Mouse (Mus musculus): ENCODE data around the gene Snca. TPM values are rescaled to one million over a fixed set of nuclear protein-coding genes. Genes with fewer than 3 reads are reported as not detected.
"Not testable (repeated sequence)": the region's sequence is repeated elsewhere in the genome, so short reads cannot be mapped to it uniquely, and the experiment has no call there.

Snca gene
- total RNA-seq, 2 experiments from 2014 or later = 514 to 525 TPM

- DNase-seq (ENCODE audit: extremely low spot score in 1 of 2, low spot score in 2 of 2) = no peak
- intact Hi-C loops (cut with DNase I) = no loop called here
Observed at GRCm38 (mm10) chr6:60739776-60740175, 89.9 kb downstream of the Snca start.

GRCm38 (mm10) chr6:60731164-60731563 lies 98.5 kb downstream of the Snca start:
- no peak for DNase-seq (ENCODE audit: extremely low spot score in 1 of 2, low spot score in 2 of 2)
- intact Hi-C loops (cut with DNase I) = no loop called here

DNA sequence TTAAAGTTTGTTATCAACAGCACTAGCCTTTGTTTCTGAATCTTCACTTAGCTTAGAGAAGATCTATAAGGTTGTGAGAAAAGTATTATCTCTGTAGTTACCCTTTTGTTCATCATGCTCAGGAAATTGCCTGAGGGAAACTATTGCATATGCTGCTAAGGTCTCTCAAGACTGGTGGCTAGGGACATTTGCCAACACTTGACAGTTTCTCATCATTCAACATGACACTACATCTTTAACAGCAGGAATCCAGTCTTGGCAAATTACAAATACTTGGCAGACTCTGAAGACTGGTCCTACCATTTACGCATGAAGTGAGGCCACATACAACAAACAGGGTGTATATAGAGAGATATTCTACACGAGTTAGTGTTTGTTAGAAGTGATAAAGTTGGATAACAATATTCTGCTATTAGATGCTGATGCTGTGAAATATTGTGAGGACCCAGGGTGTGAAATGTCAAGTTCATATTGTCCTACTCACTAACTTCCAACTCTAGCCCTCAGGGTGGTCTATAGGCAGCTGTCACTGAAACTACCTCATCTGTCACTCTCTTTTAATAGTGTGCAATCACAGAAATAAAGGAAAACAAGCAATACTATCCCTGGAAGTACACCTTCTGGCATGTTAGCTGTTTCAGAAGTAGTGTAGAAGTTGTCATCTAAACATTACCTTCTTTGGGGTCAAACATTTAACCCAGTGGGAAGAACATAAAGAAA lies 105.4 kb downstream of the Snca start:
- DNase-seq (ENCODE audit: extremely low spot score in 1 of 2, low spot score in 2 of 2) = no peak
- intact Hi-C loops (cut with DNase I) = no loop called here

GRCm38 (mm10) chr6:60717566-60717965 lies 112.1 kb downstream of the Snca start:
- DNase-seq (ENCODE audit: extremely low spot score in 1 of 2, low spot score in 2 of 2) = peak; percentile 28 to 52
- intact Hi-C loops (cut with DNase I) = no loop called here

- intact Hi-C loops (cut with DNase I) = no loop called here
- DNase-seq (ENCODE audit: extremely low spot score in 1 of 2, low spot score in 2 of 2) = no peak
Observed at GRCm38 (mm10) chr6:60709997-60710471, 119.6 kb downstream of the Snca start.

- DNase-seq (ENCODE audit: extremely low spot score in 1 of 2, low spot score in 2 of 2) = no peak
- intact Hi-C loops (cut with DNase I) = no loop called here
Observed at GRCm38 (mm10) chr6:60698072-60698471, 131.6 kb downstream of the Snca start.

DNA sequence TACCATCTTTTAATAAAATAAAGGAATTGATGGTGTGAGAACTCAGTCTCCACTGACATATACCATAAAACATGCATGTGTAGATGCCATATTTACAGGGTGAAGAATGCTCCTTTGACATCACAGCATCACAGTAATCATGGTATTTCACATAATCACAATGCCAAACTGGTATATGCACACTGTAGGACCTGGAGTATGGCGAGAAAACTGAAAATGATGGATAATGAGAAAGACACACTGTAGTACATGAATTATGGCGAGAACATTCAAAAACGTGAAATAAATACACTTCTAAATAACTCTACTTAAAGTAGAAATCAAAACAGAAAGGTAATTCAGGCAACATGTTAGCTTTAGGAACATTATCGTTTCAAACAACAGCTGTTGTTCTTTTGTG lies 142.6 kb downstream of the Snca start:
- not testable (repeated sequence) for DNase-seq (ENCODE audit: extremely low spot score in 1 of 2, low spot score in 2 of 2)
- intact Hi-C loops (cut with DNase I) = loop anchor here (10.0 kb wide), 2 partner anchors 198 to 258 kb away; no protein-coding TSS in a partner anchor

DNA sequence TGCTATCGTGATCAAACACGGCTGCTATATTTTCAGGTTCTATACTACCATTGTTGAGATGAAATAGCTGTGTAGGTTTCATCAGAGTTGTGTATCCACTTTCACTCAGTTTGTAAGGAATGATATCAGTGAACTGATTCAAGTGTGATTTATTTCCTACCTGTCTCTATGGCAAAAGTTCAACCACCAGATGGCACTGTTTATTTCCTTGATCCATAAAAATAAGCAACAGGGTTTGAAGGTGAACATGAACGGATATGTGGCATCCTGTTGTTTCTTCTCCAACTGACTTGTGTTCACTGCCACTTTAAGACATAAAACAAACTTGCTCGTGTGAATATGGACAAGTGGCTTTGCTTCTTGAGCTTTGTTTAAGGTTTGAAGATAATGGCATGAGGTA lies 147.4 kb downstream of the Snca start:
- intact Hi-C loops (cut with DNase I) = loop anchor here (10.0 kb wide), 2 partner anchors 203 to 263 kb away; no protein-coding TSS in a partner anchor
- peak in 1 of 2 experiments; percentile 46 for DNase-seq (ENCODE audit: extremely low spot score in 1 of 2, low spot score in 2 of 2)

Other genes with a start within 250 kb of the Snca start
- 1 to 10 TPM; 1.1 to 1.2 TPM for gene Mmrn1, start 95.1 kb upstream of the Snca start, total RNA-seq (2021)